Mouse (Mus musculus) liver, embryonic 11.5 days (tissue): ENCODE data around the gene Rimbp3. TPM values are rescaled to one million over a fixed set of nuclear protein-coding genes. Genes with fewer than 3 reads are reported as not detected.
"Not testable (repeated sequence)": the region's sequence is repeated elsewhere in the genome, so short reads cannot be mapped to it uniquely, and the experiment has no call there.

Source experiments
- ATAC-seq: fragments of 200-750 bp; cut with Nextera tagmentation; replicated peaks from 2 replicates; pipeline ENCODE4 v1.8.0; 2017; ENCODE audit warnings: moderate number of reproducible peaks, mild to moderate bottlenecking, moderate TSS enrichment, moderate library complexity; ENCODE audit not compliant: low FRiP score
- DNase-seq: peaks from one replicate; pipeline ENCODE4 v3.0.0-alpha.2; 2017; ENCODE audit warnings: low spot score
- H3K27ac ChIP-seq: fragments of 300-500 bp; sonication (generic); 2 replicates; pipeline ENCODE4 v1.5.1; 2014; ENCODE audit warnings: mild to moderate bottlenecking, low read depth, low read length, control low read depth
- H3K27me3 ChIP-seq: fragments of 300-500 bp; sonication (generic); replicated peaks from 2 replicates; pipeline ENCODE4 v1.6.1; 2014; ENCODE audit warnings: low read length, mixed read lengths; ENCODE audit not compliant: control insufficient read depth, insufficient read depth
- H3K36me3 ChIP-seq: fragments of 300-500 bp; sonication (generic); 2 replicates; pipeline ENCODE4 v1.6.1; 2014; ENCODE audit warnings: mild to moderate bottlenecking, low read length, moderate library complexity, mixed read lengths; ENCODE audit not compliant: control insufficient read depth, insufficient read depth
- H3K4me1 ChIP-seq: fragments of 300-500 bp; sonication (generic); replicated peaks from 2 replicates; pipeline ENCODE4 v1.6.1; 2014; ENCODE audit warnings: low read length, mixed read lengths; ENCODE audit not compliant: control insufficient read depth, insufficient read depth
- H3K4me2 ChIP-seq: fragments of 300-500 bp; sonication (generic); 2 replicates; pipeline ENCODE4 v1.6.1; 2014; ENCODE audit warnings: mild to moderate bottlenecking, control low read depth, moderate library complexity
- H3K4me3 ChIP-seq: fragments of 300-500 bp; sonication (generic); 2 replicates; pipeline ENCODE4 v1.5.1; 2014; ENCODE audit warnings: low read depth, low read length, control low read depth
- H3K9ac ChIP-seq: fragments of 300-500 bp; sonication (generic); 2 replicates; pipeline ENCODE4 v1.6.1; 2014; ENCODE audit warnings: low read depth, low read length, control low read depth
- H3K9me3 ChIP-seq: fragments of 300-500 bp; sonication (generic); 2 replicates; pipeline ENCODE4 v1.6.1; 2016; ENCODE audit warnings: low read length, inconsistent platforms, mixed read lengths; ENCODE audit not compliant: control insufficient read depth
- WGBS: fragments of 180-500 bp; shearing (Covaris S2); extraction: QIAGEN DNeasy Blood & Tissue Kit; methylation state at CpG from one replicate; pipeline ENCODE4 v1.1.7; 2014; 5-methylcytosine and 5-hydroxymethylcytosine counted together
- polyA plus RNA-seq: library from polyadenylated mRNA; unstranded; fragments of >200 nt; fragmentation: Nextera tagmentation; extraction: Ambion mirVana; gene quantifications from 2 replicates; pipeline ENCODE4 v1.2.1, GENCODE M21; 2014

Rimbp3 gene
- 0.18 and 0.45 TPM in 2 replicates for polyA plus RNA-seq

- Histone ChIP-seq H3K27me3 (peaks cover 12% of the 10 kb centered on the region), H3K4me1 (peaks cover 18% of the 10 kb centered on the region), H3K4me3 (peak within 1 kb of the TSS; percentile 75), H3K9ac (peak within 1 kb of the TSS; percentile 73), H3K9me3 (no peaks in the 10 kb centered on the region), H3K4me2 (peak within 1 kb of the TSS; percentile 100), H3K36me3 (no peaks in the 10 kb centered on the region), H3K27ac (peak within 1 kb of the TSS; percentile 38)
- peak; percentile 66 for ATAC-seq
- DNase-seq = peak; percentile 88
- under 1% methylated on average over 85 of the region's 85 CpGs for WGBS
Measured at GRCm38 (mm10) chr16:17208389-17209361, at the start of gene Rimbp3. Gene Rimbp3, plus strand, starts transcription at chr16:17208603.

- DNase-seq, H3K9ac ChIP-seq, ATAC-seq, H3K4me3 ChIP-seq, H3K27me3 ChIP-seq, H3K4me2 ChIP-seq, H3K4me1 ChIP-seq, H3K27ac ChIP-seq, H3K9me3 ChIP-seq: not testable (repeated sequence)
- peaks cover 20% of the 10 kb centered on the region; the same call in 1 of the 2 replicates for H3K36me3 ChIP-seq
- WGBS = 89% methylated on average over 1 of the region's 1 CpGs
Measured at GRCm38 (mm10) chr16:17165478-17165877, 42.9 kb upstream of the Rimbp3 start.

GRCm38 (mm10) chr16:17167179-17167578 is 41.2 kb upstream of the Rimbp3 start:
- peaks cover 20% of the 10 kb centered on the region; the same call in 1 of the 2 replicates for H3K36me3 ChIP-seq
- no peaks in the 10 kb centered on the region for H3K4me1 ChIP-seq
- H3K9me3 ChIP-seq = no peaks in the 10 kb centered on the region
- DNase-seq = no peak
- H3K27ac ChIP-seq = no peak overlapping the region
- H3K9ac ChIP-seq = no peak overlapping the region
- ATAC-seq = no peak
- H3K4me3 ChIP-seq = no peak overlapping the region
- no peaks in the 10 kb centered on the region for H3K27me3 ChIP-seq
- H3K4me2 ChIP-seq = no peak overlapping the region

- Histone ChIP-seq H3K27me3 (no peaks in the 10 kb centered on the region), H3K27ac (no peak overlapping the region), H3K9me3 (no peaks in the 10 kb centered on the region), H3K4me3 (no peak overlapping the region), H3K4me1 (no peaks in the 10 kb centered on the region), H3K9ac (no peak overlapping the region), H3K36me3 (peaks cover 20% of the 10 kb centered on the region; the same call in 1 of the 2 replicates), H3K4me2 (no peak overlapping the region)
- WGBS = 86% methylated on average over 5 of the region's 5 CpGs
- ATAC-seq (no peak), DNase-seq (no peak)
Measured at GRCm38 (mm10) chr16:17168049-17168448, 40.4 kb upstream of the Rimbp3 start.

DNA sequence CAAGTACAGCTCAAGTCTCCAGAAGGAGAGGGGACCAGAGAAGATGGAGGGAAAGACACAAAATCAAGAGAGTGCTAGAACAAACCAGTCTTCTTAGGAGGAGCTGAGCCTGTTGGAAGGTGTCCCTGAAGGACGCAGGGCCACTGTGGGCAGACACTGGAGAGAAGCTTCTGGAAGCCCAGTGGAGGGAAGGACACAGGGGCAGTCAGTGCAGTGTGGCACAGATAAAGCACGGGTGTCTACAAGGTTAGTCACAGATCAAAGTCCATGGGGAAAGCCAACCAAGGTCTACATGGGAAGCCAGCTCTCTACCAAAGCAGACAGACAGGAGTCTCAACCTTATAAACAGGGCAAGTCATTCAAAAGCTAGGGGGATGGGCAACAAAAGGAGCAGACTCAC is 32.6 kb upstream of the Rimbp3 start:
- H3K4me3 ChIP-seq = no peak overlapping the region
- peaks cover under 1% of the 10 kb centered on the region; the same call in 1 of the 2 replicates for H3K4me1 ChIP-seq
- H3K36me3 ChIP-seq = peaks cover 9% of the 10 kb centered on the region
- no peak overlapping the region for H3K4me2 ChIP-seq
- no peak overlapping the region for H3K9ac ChIP-seq
- ATAC-seq (no peak), DNase-seq (no peak)
- WGBS = 65% methylated on average over 2 of the region's 2 CpGs
- H3K27me3 ChIP-seq = no peaks in the 10 kb centered on the region
- H3K27ac ChIP-seq = 0 out of 2 replicates have a peak overlapping the region, but pooled peaks have one; percentile 13
- no peaks in the 10 kb centered on the region for H3K9me3 ChIP-seq

- 97% methylated on average over 1 of the region's 1 CpGs for WGBS
- Histone ChIP-seq H3K4me3 (no peak overlapping the region), H3K27ac (no peak overlapping the region), H3K36me3 (peaks cover 9% of the 10 kb centered on the region), H3K9me3 (no peaks in the 10 kb centered on the region), H3K4me1 (peaks cover 5% of the 10 kb centered on the region; the same call in 1 of the 2 replicates), H3K27me3 (no peaks in the 10 kb centered on the region), H3K9ac (no peak overlapping the region), H3K4me2 (no peak overlapping the region)
- ATAC-seq = no peak
- DNase-seq = no peak
Measured at GRCm38 (mm10) chr16:17177623-17178170, 30.7 kb upstream of the Rimbp3 start.

DNA sequence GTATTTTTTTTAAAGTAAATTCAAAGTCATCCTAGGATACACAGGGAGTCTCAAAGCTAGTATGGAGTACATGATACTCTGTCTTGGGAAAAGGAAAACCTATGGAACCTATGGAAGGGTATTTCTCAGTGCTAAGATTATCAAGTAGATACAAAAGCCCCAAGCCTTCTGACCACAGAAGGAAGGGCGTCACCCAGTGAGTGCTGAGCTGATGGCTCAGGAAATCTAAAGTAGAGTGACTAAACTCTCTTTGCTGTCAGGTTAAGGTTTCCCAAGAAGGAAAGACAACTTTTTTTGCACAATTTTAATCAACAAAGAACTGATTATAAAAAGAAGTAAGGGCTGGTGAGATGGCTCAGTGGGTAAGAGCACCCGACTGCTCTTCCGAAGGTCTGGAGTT is 28.7 kb upstream of the Rimbp3 start:
- H3K9me3 ChIP-seq = no peaks in the 10 kb centered on the region
- peaks cover 9% of the 10 kb centered on the region for H3K36me3 ChIP-seq
- H3K27me3 ChIP-seq = no peaks in the 10 kb centered on the region
- H3K9ac ChIP-seq = no peak overlapping the region
- no peak overlapping the region for H3K4me3 ChIP-seq
- WGBS = 77% methylated on average over 3 of the region's 3 CpGs
- ATAC-seq = no peak
- DNase-seq = no peak
- H3K27ac ChIP-seq = no peak overlapping the region
- no peak overlapping the region for H3K4me2 ChIP-seq
- peaks cover 5% of the 10 kb centered on the region; the same call in 1 of the 2 replicates for H3K4me1 ChIP-seq

- WGBS = 65% methylated on average over 4 of the region's 4 CpGs
Measured at GRCm38 (mm10) chr16:17181382-17181781, 27.0 kb upstream of the Rimbp3 start.

More at GRCm38 (mm10) chr16:17181382-17181781, 27.0 kb upstream of the Rimbp3 start:
- H3K9me3 ChIP-seq = no peaks in the 10 kb centered on the region
- peak overlapping the region; percentile 35; the same call in 1 of the 2 replicates for H3K27ac ChIP-seq
- peaks cover 2% of the 10 kb centered on the region; the same call in 1 of the 2 replicates for H3K36me3 ChIP-seq
- H3K4me3 ChIP-seq = no peak overlapping the region
- no peak for ATAC-seq
- no peak overlapping the region for H3K4me2 ChIP-seq
- H3K27me3 ChIP-seq = no peaks in the 10 kb centered on the region
- no peak for DNase-seq
- H3K4me1 ChIP-seq = peaks cover 5% of the 10 kb centered on the region; the same call in 1 of the 2 replicates
- no peak overlapping the region for H3K9ac ChIP-seq
